Mouse (Mus musculus) liver, postnatal 0 days (tissue): ENCODE measurements around the gene Nos1.

Source experiments
- CTCF ChIP-seq: sonication (generic); IDR thresholded peaks from 2 replicates; pipeline ENCODE4 v1.5.1; 2016; ENCODE audit warnings: antibody characterized with exemption, low read depth
- EP300 ChIP-seq: IDR thresholded peaks from 2 replicates; pipeline ENCODE4 v1.6.1; 2016; ENCODE audit warnings: antibody characterized with exemption, low read depth, mild to moderate bottlenecking

GRCm38 (mm10) chr5:117976263-117976656, 195.4 kb downstream of the Nos1 start:
- TF ChIP-seq CTCF (no peak), EP300 (no peak)
